29 mouse cellular contexts compared by ENCODE assay signal in genomic region chr1:106034776-106035175, GRCm38 (mm10). TPM values are rescaled to one million over a fixed set of nuclear protein-coding genes. Genes with fewer than 3 reads are reported as not detected.
A peak's percentile ranks its signal among the peaks of the same experiment; 100 is the strongest.
DNase-seq lines count a peak whose midpoint lies in the region; ATAC-seq lines count a peak whose summit lies in the region.
"Had no signal": no experiment of that assay in that cellular context is flagged by ENCODE, and none has a peak within 500 bp of the region (broad histone marks: within the 10 kb centered on the region; RNA-seq: fewer than 3 reads in every experiment).

No protein-coding gene starts in this region.

- H3K27ac ChIP-seq in heart, embryonic 16.5 days (ENCODE audit: low read length) = peak overlapping the region; percentile 40; the same call in 1 of the 2 replicates
- H3K27ac ChIP-seq in kidney, embryonic 15.5 days = no peak overlapping the region
- H3K27ac ChIP-seq: embryonic facial prominence, embryonic 12.5 days; embryonic facial prominence, embryonic 15.5 days; gastrocnemius, adult 2 months; heart, embryonic 13.5 days; hindbrain, embryonic 10.5 days; hindbrain, embryonic 13.5 days had no signal

- intact Hi-C loops in heart, postnatal 10 days (cut with DNase I) = loop anchor here (5.0 to 10.0 kb wide), 2 partner anchors 290 to 372 kb away; partner anchors contain the start of genes Pign and Relch

- no peak for ATAC-seq in heart, embryonic 16.5 days (replicated peaks; ENCODE audit: extremely low read depth, insufficient read depth, low FRiP score)
- 0 out of 2 replicates have a peak, but pooled peaks have one; percentile 10 for ATAC-seq in kidney, embryonic 15.5 days (replicated peaks; ENCODE audit: low FRiP score)
- ATAC-seq in megakaryocyte, adult 5-6 weeks (ENCODE audit: poor library complexity, severe bottlenecking) = no peak
- ATAC-seq: forebrain, embryonic 14.5 days; forebrain, postnatal 0 days; hindbrain, embryonic 16.5 days had no signal

- WGBS in heart, embryonic 16.5 days = 62% methylated on average over 7 of the region's 7 CpGs
- WGBS in kidney, embryonic 15.5 days = 61% methylated on average over 7 of the region's 7 CpGs

- DNase-seq in heart, postnatal 10 days = no peak
- DNase-seq in kidney, adult 18-20 months = no peak
- DNase-seq in thymus, postnatal 0 days (ENCODE audit: low spot score) = peak; percentile 24
- no peak for DNase-seq in thymus, postnatal 4 days
- DNase-seq: adrenal gland, postnatal 14 days; B cell, adult 2 months; cerebellum, adult 11 months; cerebellum, adult 2 months; cerebellum, adult 9-11 months; cerebellum, postnatal 25 days; forebrain, postnatal 0 days; gastrocnemius, adult 2 months; gastrocnemius, postnatal 14 days; heart, adult 18-20 months; heart, postnatal 36 days had no signal

- no peak overlapping the region for H3K9ac ChIP-seq in heart, embryonic 16.5 days (ENCODE audit: low read length)
- H3K9ac ChIP-seq in kidney, embryonic 15.5 days = no peak overlapping the region
- H3K9ac ChIP-seq: embryonic facial prominence, embryonic 12.5 days; embryonic facial prominence, embryonic 15.5 days; forebrain, postnatal 0 days; heart, embryonic 13.5 days; hindbrain, embryonic 13.5 days had no signal

- no peaks in the 10 kb centered on the region for H3K9me3 ChIP-seq in heart, embryonic 16.5 days (replicated peaks; ENCODE audit: control insufficient read depth, low read length)
- H3K9me3 ChIP-seq in kidney, embryonic 15.5 days (replicated peaks) = no peaks in the 10 kb centered on the region
- H3K9me3 ChIP-seq in megakaryocyte, embryonic 14.5 days = no peaks in the 10 kb centered on the region
- H3K9me3 ChIP-seq: embryonic facial prominence, embryonic 12.5 days; embryonic facial prominence, embryonic 15.5 days; G1E; heart, embryonic 13.5 days; hindbrain, embryonic 10.5 days; hindbrain, embryonic 13.5 days had no signal

- H3K4me1 ChIP-seq in heart, embryonic 16.5 days (ENCODE audit: control insufficient read depth, insufficient read depth, low read length) = peaks cover 9% of the 10 kb centered on the region
- H3K4me1 ChIP-seq in kidney, embryonic 15.5 days = peaks cover 37% of the 10 kb centered on the region
- H3K4me1 ChIP-seq in megakaryocyte, embryonic 14.5 days = peaks cover 65% of the 10 kb centered on the region
- H3K4me1 ChIP-seq: hindbrain, embryonic 13.5 days had no signal

- H3K27me3 ChIP-seq in heart, embryonic 16.5 days (ENCODE audit: control insufficient read depth, insufficient read depth, low read length) = no peaks in the 10 kb centered on the region
- H3K27me3 ChIP-seq in kidney, embryonic 15.5 days = no peaks in the 10 kb centered on the region
- H3K27me3 ChIP-seq in megakaryocyte, embryonic 14.5 days (replicated peaks) = no peaks in the 10 kb centered on the region
- H3K27me3 ChIP-seq: CH12.LX; embryonic facial prominence, embryonic 12.5 days; embryonic facial prominence, embryonic 15.5 days; heart, embryonic 13.5 days; hindbrain, embryonic 13.5 days; Patski had no signal

- H3K4me3 ChIP-seq in heart, embryonic 16.5 days (ENCODE audit: low read length) = no peak overlapping the region
- H3K4me3 ChIP-seq in kidney, embryonic 15.5 days (replicated peaks) = no peak overlapping the region
- H3K4me3 ChIP-seq in megakaryocyte, embryonic 14.5 days (replicated peaks) = peak overlapping the region; percentile 29
- H3K4me3 ChIP-seq: embryonic facial prominence, embryonic 12.5 days; embryonic facial prominence, embryonic 15.5 days; gastrocnemius, adult 2 months; heart, embryonic 13.5 days; hindbrain, embryonic 10.5 days; hindbrain, embryonic 13.5 days had no signal

- H3K36me3 ChIP-seq in heart, embryonic 16.5 days (ENCODE audit: control insufficient read depth, insufficient read depth) = peaks cover 29% of the 10 kb centered on the region
- H3K36me3 ChIP-seq in kidney, embryonic 15.5 days = peaks cover 28% of the 10 kb centered on the region
- peaks cover 76% of the 10 kb centered on the region for H3K36me3 ChIP-seq in megakaryocyte, embryonic 14.5 days (replicated peaks; ENCODE audit: low read length)

- H3K4me2 ChIP-seq in heart, embryonic 16.5 days (ENCODE audit: low read depth, low read length) = no peak overlapping the region
- no peak overlapping the region for H3K4me2 ChIP-seq in kidney, embryonic 15.5 days
- H3K4me2 ChIP-seq: embryonic facial prominence, embryonic 12.5 days; embryonic facial prominence, embryonic 15.5 days; heart, embryonic 13.5 days; hindbrain, embryonic 13.5 days had no signal

RNA-seq across cellular contexts. Expression of gene Zcchc2, which starts 44.6 kb away (rescaled TPM):
- 1.9 and 2.2 TPM in 2 replicates for polyA plus RNA-seq in heart, embryonic 16.5 days (2015; fragmentation: Nextera tagmentation; extraction: Ambion mirVana)
- 1 to 10 TPM; 8.8 to 9.1 TPM for total RNA-seq in heart, postnatal 10 days (2021)
- polyA plus RNA-seq in kidney, embryonic 15.5 days (2015; fragmentation: Nextera tagmentation; extraction: Ambion mirVana) = 3.1 and 3.2 TPM in 2 replicates
- 3.8 and 5.2 TPM in 2 replicates for polyA plus RNA-seq in megakaryocyte, embryonic 14.5 days (2012; ENCODE audit: insufficient read depth, low replicate concordance)
- 24.7 and 25.8 TPM in 2 replicates for total RNA-seq in megakaryocyte, adult 5-6 weeks (2015)
- 19.1 TPM in 2 replicates for total RNA-seq in megakaryocyte, adult 5-6 weeks (2017)
- 3.7 and 5.3 TPM in 2 replicates for polyA plus RNA-seq in thymus, postnatal 0 days (2015; fragmentation: Nextera tagmentation; extraction: Ambion mirVana)
